Mouse (Mus musculus) right cerebral cortex, postnatal 4 days (tissue): ENCODE measurements around the gene Arhgap21.

Source experiments
- DNase-seq: peaks from one replicate; pipeline ENCODE4 v3.0.0-alpha.2; 2022

Gene Arhgap21

GRCm38 (mm10) chr2:20966176-20967100, 2.2 kb downstream of the Arhgap21 start:
- DNase-seq, result no peak

GRCm38 (mm10) chr2:20965361-20965760, 3.3 kb downstream of the Arhgap21 start:
- DNase-seq, result no peak

DNA sequence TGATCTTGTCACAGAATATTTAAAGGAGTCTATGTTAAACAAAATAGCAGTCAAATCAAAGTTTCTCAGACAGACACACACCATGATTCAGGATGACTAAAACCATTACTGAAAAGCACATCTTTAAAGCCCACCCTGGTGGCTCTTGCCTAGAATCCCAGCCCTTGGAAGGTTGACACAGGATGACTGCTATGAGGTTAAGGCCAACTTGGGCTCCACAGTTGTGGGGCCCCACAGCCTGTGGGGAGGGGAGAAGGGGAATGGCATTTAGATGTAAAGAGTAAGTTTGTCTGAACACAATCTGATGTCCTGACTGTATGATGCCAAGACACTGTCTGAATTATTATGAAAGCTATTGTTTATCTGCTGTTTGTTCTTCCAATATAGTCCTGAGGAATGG, 4.2 kb downstream of the Arhgap21 start:
- no peak for DNase-seq

DNA sequence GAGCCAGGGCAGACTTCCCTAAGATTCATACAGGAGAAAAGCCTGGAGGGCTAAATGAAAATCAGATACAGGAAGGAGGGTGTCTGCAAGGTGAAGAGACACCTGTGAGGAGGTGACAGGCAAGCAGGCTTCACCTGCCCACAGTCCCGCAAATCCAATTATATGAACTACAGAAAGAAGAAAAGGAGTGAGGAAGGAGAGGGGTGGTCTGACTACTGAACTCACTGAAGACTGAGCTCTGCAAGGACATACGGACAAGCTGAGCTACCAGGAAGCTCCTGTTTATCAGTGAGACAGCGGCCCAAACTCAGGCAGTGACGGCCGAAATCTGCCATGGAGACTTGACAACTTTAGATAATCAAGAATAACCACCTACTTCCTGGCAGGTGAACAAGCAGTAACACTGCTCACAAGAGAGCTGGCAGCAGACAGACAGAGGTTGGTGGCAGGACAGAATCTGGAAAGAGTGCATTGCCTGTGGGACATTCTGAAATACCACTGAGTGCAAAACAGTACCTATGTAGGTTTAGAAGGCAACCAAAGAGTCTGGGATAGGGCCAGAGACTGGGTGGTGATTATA, 5.4 kb downstream of the Arhgap21 start:
- no peak for DNase-seq

DNA sequence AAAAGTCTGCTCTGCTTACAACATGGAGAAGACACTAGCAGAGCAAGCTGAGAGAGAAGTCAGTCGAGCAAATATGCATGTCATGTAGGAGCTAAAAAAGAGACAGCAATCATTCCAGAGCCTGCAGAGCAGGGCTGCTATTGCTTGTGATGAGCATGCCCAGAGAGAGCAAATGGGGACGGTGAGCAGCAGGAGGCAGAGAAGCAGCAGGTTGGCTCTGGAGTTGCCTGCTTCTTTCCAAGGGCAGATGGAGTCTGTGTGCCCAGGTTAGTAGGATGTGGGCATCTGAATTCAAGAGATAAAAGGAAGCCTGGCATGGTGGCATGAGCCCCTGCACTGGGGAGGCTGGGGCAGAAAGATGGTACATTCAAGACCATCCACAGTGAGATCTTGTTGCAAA, 6.4 kb downstream of the Arhgap21 start:
- DNase-seq, result no peak

- DNase-seq, result no peak
Observed at GRCm38 (mm10) chr2:20961825-20962224, 6.9 kb downstream of the Arhgap21 start.

GRCm38 (mm10) chr2:20961295-20961694, 7.4 kb downstream of the Arhgap21 start:
- DNase-seq, result no peak

DNA sequence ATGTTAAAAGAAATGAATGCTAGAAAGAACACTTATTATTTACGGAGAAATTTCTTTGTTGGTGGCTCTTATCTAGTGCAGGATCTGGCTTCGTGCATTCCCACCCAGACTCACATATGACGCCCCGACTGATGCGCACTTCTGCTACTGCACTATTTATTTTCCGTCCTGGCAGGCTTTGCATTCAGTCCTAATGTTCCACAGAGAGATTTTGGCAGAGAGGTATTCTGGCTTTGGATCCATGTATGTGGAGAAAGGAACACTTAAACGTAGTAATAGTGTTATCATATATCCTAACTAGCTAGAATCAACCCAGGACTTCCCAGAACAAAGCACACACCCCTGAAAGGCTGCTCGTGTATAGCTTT, 8.0 kb downstream of the Arhgap21 start:
- DNase-seq, result no peak

GRCm38 (mm10) chr2:20959906-20960667, 8.6 kb downstream of the Arhgap21 start:
- no peak for DNase-seq

DNA sequence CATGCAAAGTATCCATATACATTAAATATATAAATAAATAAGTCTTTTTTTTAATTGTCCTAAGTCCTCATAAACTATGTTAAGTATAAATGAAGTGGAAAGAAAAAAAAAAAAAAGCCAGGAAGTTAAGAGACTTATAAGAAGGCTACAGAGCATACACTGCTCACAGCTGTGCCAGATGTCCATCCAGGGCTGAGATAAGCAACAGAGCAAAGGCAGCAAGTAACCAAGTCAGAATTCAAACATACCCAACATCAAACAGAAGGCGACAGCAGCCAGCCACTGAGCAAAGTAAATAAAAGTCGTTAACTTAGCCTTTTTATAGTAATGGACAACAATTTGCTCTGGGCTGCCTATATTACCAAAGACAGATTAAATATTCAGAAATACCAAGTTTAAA, 9.6 kb downstream of the Arhgap21 start:
- no peak for DNase-seq

GRCm38 (mm10) chr2:20957995-20958394, 10.7 kb downstream of the Arhgap21 start:
- no peak for DNase-seq

- no peak for DNase-seq
Observed at GRCm38 (mm10) chr2:20956716-20957115, 12.0 kb downstream of the Arhgap21 start.

DNA sequence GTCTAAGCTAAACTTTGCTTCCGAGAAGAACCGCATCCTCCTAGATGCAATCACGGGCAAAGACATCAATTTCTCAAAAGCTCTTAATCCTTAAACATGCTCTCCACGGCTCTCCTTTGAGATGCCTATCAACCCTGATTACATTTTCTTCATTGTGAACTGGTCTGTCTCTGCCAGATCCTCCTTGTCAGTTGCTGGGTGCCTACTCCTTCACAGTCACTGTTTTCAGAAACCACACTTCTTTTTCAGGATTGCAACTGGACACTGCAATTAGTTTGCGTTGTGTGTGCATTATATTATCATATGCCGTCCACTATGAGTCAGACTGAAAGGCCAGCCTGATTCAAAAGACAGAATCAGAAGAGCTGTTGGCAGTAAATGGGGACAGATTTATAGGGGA, 12.7 kb downstream of the Arhgap21 start:
- DNase-seq, result no peak

DNA sequence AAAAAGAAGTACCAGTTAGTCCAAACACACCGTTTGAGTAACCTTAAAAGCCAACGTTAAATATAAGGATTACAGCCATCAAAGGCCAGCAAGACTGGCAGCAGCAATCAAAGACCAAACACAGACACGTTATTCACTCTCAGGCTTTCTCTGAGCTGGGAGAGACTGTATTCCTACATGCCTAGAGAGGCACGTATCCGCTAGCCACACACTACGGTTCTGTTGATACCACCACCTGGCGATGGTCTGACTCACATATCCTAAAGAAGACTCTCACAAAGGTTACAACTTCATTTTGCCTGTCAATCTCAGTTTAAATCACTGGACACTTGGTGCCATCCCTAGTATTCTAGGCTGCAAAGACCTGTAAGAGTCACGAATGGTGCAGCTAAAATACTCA, 13.3 kb downstream of the Arhgap21 start:
- DNase-seq, result no peak

- no peak for DNase-seq
Observed at GRCm38 (mm10) chr2:20952716-20953115, 16.0 kb downstream of the Arhgap21 start.

- DNase-seq, result no peak
Observed at GRCm38 (mm10) chr2:20949168-20949567, 19.5 kb downstream of the Arhgap21 start.

GRCm38 (mm10) chr2:20947036-20947435, 21.6 kb downstream of the Arhgap21 start:
- DNase-seq, result no peak

GRCm38 (mm10) chr2:20945596-20945995, 23.1 kb downstream of the Arhgap21 start:
- DNase-seq, result no peak

DNA sequence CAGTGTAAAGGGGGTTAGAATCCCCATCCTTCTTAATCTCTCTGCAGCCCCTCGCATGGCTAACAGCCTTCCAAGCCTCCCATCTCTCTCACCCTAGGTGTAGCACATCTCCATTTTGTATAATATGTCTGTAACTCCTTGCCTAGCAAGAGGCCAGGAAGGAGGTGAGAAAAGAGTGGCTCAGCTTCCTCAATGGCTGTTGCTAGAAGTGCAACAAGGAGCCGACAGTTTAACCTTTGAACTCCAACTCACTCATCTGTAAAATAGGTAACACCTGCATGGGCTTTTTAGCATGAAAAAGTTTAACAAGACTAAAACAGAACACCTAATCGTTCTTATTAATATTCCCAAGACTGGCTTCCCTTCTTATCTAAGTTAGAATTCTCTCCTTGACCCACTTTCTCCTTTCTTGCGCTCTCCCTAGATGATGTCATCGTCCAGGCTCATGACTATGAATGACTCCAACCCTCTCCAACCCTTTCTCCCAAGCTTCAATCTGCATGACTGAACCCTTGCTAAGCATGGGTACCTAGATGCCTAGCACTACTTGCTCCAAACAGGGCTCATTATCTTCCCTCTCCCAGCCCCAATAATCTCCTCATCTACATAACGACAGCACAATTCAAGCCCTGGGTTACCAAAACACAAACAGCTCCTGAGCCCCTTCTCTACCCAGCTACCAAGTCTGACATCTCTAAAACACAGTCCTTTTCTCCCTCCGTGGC, 24.8 kb downstream of the Arhgap21 start:
- DNase-seq, result no peak

- DNase-seq, result no peak
Observed at GRCm38 (mm10) chr2:20943222-20943621, 25.5 kb downstream of the Arhgap21 start.

GRCm38 (mm10) chr2:20942434-20943198, 26.1 kb downstream of the Arhgap21 start:
- no peak for DNase-seq

GRCm38 (mm10) chr2:20941105-20941504, 27.6 kb downstream of the Arhgap21 start:
- DNase-seq, result no peak
